Comparison of ENCODE assay signal across 13 mouse cellular contexts in genomic region chr3:69634521-69634920, GRCm38 (mm10). TPM values are rescaled to one million over a fixed set of nuclear protein-coding genes. Genes with fewer than 3 reads are reported as not detected.
"Had no signal": no experiment of that assay in that cellular context is flagged by ENCODE, and none has a peak within 500 bp of the region (broad histone marks: within the 10 kb centered on the region; RNA-seq: fewer than 3 reads in every experiment).

No protein-coding gene starts in this region.

- H3K4me1 ChIP-seq: limb, embryonic 10.5 days; liver, embryonic 15.5 days; megakaryocyte, embryonic 14.5 days; midbrain, embryonic 15.5 days; neural tube, embryonic 12.5 days had no signal

- DNase-seq: kidney, postnatal 10 days; kidney, postnatal 4 days; lung, adult 2 months; lung, postnatal 36 days; thymus, postnatal 14 days had no signal

- H3K27ac ChIP-seq: left cerebral cortex, adult 2 months; limb, embryonic 10.5 days; liver, embryonic 15.5 days; midbrain, embryonic 15.5 days; neural tube, embryonic 12.5 days; stomach, postnatal 0 days had no signal

- H3K4me3 ChIP-seq: left cerebral cortex, adult 2 months; limb, embryonic 10.5 days; liver, embryonic 15.5 days; megakaryocyte, embryonic 14.5 days; midbrain, embryonic 15.5 days; neural tube, embryonic 12.5 days had no signal

RNA-seq across cellular contexts. Expression of gene B3galnt1, which starts 35.8 kb away (rescaled TPM):
- total RNA-seq: neutrophil, adult 5-6 weeks had no signal
